Mouse (Mus musculus) macrophage (primary cell): Measurements from ENCODE around the gene Xrcc4. TPM values are rescaled to one million over a fixed set of nuclear protein-coding genes. Genes with fewer than 3 reads are reported as not detected.

ENCODE experiments used
- H3K27ac ChIP-seq: fragments of 350-480 bp; formaldehyde crosslinking; 2 replicates; pipeline ENCODE4 v1.9.0; 2021
- H3K36me3 ChIP-seq: fragments of 350-480 bp; formaldehyde crosslinking; 2 replicates; pipeline ENCODE4 v1.9.0; 2021; ENCODE audit errors: inconsistent target
- H3K4me3 ChIP-seq: fragments of 350-480 bp; formaldehyde crosslinking; 2 replicates; pipeline ENCODE4 v1.9.0; 2021; ENCODE audit errors: inconsistent target
- H3K79me2 ChIP-seq: fragments of 350-480 bp; formaldehyde crosslinking; 2 replicates; pipeline ENCODE4 v1.9.0; 2021; ENCODE audit errors: inconsistent target
- WGBS: methylation state at CpG from one replicate; pipeline ENCODE4 v1.1.7; 2026; ENCODE audit warnings: inconsistent platforms; ENCODE audit not compliant: missing documents; 5-methylcytosine and 5-hydroxymethylcytosine counted together
- polyA plus RNA-seq: library from polyadenylated mRNA; stranded (reverse); fragments of 250-400 nt; gene quantifications from 3 replicates; pipeline ENCODE4 v1.2.4, GENCODE M21; 2018; ENCODE audit warnings: inconsistent platforms

The Xrcc4 gene
- polyA plus RNA-seq, 1 experiment from 2014 or later, result 21.4 TPM

GRCm38 (mm10) chr13:89743201-89743600 is 346.2 kb downstream of the Xrcc4 start:
- H3K4me3 ChIP-seq, result no peak overlapping the region
- H3K36me3 ChIP-seq, result no peaks in the 10 kb centered on the region
- no peak overlapping the region for H3K27ac ChIP-seq
- 66% methylated on average over 8 of the region's 8 CpGs for WGBS
- H3K79me2 ChIP-seq, result no peaks in the 10 kb centered on the region

GRCm38 (mm10) chr13:89742686-89743200 is 346.7 kb downstream of the Xrcc4 start:
- Histone ChIP-seq H3K79me2 (no peaks in the 10 kb centered on the region), H3K4me3 (no peak overlapping the region), H3K36me3 (no peaks in the 10 kb centered on the region), H3K27ac (no peak overlapping the region)
- 26% methylated on average over 14 of the region's 15 CpGs for WGBS

- H3K4me3 ChIP-seq, result peak within 1 kb of the TSS; percentile 79
- WGBS, result 3% methylated on average over 39 of the region's 40 CpGs
Observed at GRCm38 (mm10) chr13:89741766-89742685, 347.4 kb downstream of the Xrcc4 start, which contains the start of gene Vcan. Gene Vcan, minus strand, starts transcription at chr13:89742509.

GRCm38 (mm10) chr13:89741116-89741551 is 348.3 kb downstream of the Xrcc4 start:
- Histone ChIP-seq H3K27ac (no peak overlapping the region), H3K4me3 (peak overlapping the region; percentile 79), H3K79me2 (no peaks in the 10 kb centered on the region), H3K36me3 (no peaks in the 10 kb centered on the region)
- WGBS, result 4% methylated on average over 14 of the region's 14 CpGs

More at GRCm38 (mm10) chr13:89741766-89742685, 347.4 kb downstream of the Xrcc4 start, which contains the start of gene Vcan:
- Histone ChIP-seq H3K79me2 (no peaks in the 10 kb centered on the region), H3K27ac (no peak within 1 kb of the TSS), H3K36me3 (no peaks in the 10 kb centered on the region)

- H3K79me2 ChIP-seq, result no peaks in the 10 kb centered on the region
- WGBS, result 2% methylated on average over 33 of the region's 33 CpGs
- peak overlapping the region; percentile 79 for H3K4me3 ChIP-seq
- no peaks in the 10 kb centered on the region for H3K36me3 ChIP-seq
- H3K27ac ChIP-seq, result peak overlapping the region; percentile 60
Observed at GRCm38 (mm10) chr13:89740243-89741115, 348.9 kb downstream of the Xrcc4 start.

- Histone ChIP-seq H3K27ac (peak overlapping the region; percentile 60), H3K4me3 (peak overlapping the region; percentile 79), H3K79me2 (no peaks in the 10 kb centered on the region), H3K36me3 (no peaks in the 10 kb centered on the region)
- 3% methylated on average over 24 of the region's 24 CpGs for WGBS
Observed at GRCm38 (mm10) chr13:89739696-89740242, 349.6 kb downstream of the Xrcc4 start.

GRCm38 (mm10) chr13:89738776-89739695 is 350.4 kb downstream of the Xrcc4 start:
- Histone ChIP-seq H3K4me3 (peak overlapping the region; percentile 79), H3K27ac (peak overlapping the region; percentile 60), H3K36me3 (no peaks in the 10 kb centered on the region), H3K79me2 (no peaks in the 10 kb centered on the region)
- WGBS, result 5% methylated on average over 31 of the region's 31 CpGs

- 54% methylated on average over 2 of the region's 2 CpGs for WGBS
- Histone ChIP-seq H3K79me2 (no peaks in the 10 kb centered on the region), H3K4me3 (no peak overlapping the region), H3K27ac (no peak overlapping the region), H3K36me3 (no peaks in the 10 kb centered on the region)
Observed at GRCm38 (mm10) chr13:89738275-89738674, 351.1 kb downstream of the Xrcc4 start.

- no peak overlapping the region for H3K27ac ChIP-seq
- 83% methylated on average over 5 of the region's 5 CpGs for WGBS
- no peaks in the 10 kb centered on the region for H3K79me2 ChIP-seq
- no peak overlapping the region for H3K4me3 ChIP-seq
- no peaks in the 10 kb centered on the region for H3K36me3 ChIP-seq
Observed at GRCm38 (mm10) chr13:89735111-89735510, 354.3 kb downstream of the Xrcc4 start.

- H3K4me3 ChIP-seq, result no peak overlapping the region
- H3K36me3 ChIP-seq, result no peaks in the 10 kb centered on the region
- H3K79me2 ChIP-seq, result no peaks in the 10 kb centered on the region
- WGBS, result 79% methylated on average over 2 of the region's 2 CpGs
- no peak overlapping the region for H3K27ac ChIP-seq
Observed at GRCm38 (mm10) chr13:89726492-89726891, 362.9 kb downstream of the Xrcc4 start.

Other genes starting within 250 kb of the Xrcc4 start
- 9.3 to 17.3 TPM (median 12.3 TPM) in 3 replicates for gene Tmem167, start 485 bp downstream of the Xrcc4 start, polyA plus RNA-seq